ENCODE assay signal across 9 mouse cellular contexts in the genomic region with DNA sequence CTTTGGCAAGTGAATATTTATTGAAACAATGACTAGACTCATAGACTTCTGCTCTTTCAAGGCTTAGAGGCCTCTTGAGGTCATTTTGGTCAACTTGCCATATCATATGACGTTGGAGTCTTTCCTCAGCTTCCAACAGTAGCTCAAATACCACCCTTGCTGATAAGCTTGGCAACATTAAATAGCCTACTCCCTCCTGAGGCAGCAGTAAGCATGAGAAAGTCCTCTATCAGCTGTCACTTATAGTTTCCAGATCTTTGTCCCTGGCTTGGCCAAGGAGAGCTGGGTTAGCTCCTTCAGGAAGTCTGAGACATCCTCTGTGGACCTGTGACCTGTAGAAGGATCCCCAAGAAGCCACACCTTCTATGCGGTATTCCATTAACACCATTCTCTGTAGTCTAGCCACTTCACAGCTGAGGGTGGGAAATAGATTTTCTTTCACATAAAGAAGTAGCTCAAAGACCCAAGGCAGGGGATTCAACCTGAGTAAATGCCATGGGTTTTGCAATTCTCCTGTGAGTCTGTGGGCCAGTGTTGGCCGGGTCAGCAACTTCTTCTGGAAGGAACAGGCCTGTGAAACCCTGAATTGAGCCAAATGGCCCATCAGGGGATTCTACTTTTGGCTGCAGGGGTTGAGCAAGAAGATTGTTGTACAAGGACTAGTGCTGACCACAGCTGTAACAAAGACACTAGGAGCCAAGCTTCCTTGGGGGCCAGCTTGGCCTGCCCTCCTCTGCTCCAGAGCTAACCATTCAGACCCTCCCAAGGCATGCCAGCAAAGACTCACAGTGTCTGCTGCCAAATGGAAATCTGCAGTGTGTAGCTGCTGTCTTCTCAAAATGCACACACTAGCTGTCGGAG.
DNase-seq lines count a peak whose midpoint lies in the region; ATAC-seq and TF ChIP-seq lines count a peak whose summit lies in the region.
"Had no signal": no experiment of that assay in that cellular context is flagged by ENCODE, and none has a peak within 500 bp of the region (broad histone marks: within the 10 kb centered on the region; RNA-seq: fewer than 3 reads in every experiment).

No protein-coding gene starts in this region.

- no peak overlapping the region for H3K27ac ChIP-seq in lung, postnatal 0 days (ENCODE audit: low read length)
- H3K27ac ChIP-seq: intestine, embryonic 15.5 days had no signal

- peak; percentile 28 for DNase-seq in left cerebral cortex, postnatal 4 days
- no peak for DNase-seq in left cerebral cortex, adult 8-10 months (ENCODE audit: low spot score in 2 of 2)
- DNase-seq in adrenal gland, postnatal 14 days, result peak; percentile 71
- peak; percentile 77 for DNase-seq in heart, adult 8-10 months (ENCODE audit: low spot score)
- DNase-seq in lung, postnatal 0 days (ENCODE audit: low spot score), result peak; percentile 82
- DNase-seq in frontal cortex, postnatal 10 days (ENCODE audit: low spot score in 2 of 2), result no peak
- DNase-seq in left cerebral cortex, postnatal 25 days (ENCODE audit: low spot score in 2 of 2), result no peak
- no peak for DNase-seq in thymus, postnatal 25 days

- no peaks in the 10 kb centered on the region for H3K27me3 ChIP-seq in lung, postnatal 0 days (replicated peaks; ENCODE audit: insufficient read depth, low read length)
- H3K27me3 ChIP-seq: intestine, embryonic 15.5 days had no signal

- no peak overlapping the region for H3K9ac ChIP-seq in lung, postnatal 0 days (replicated peaks; ENCODE audit: low read depth)
- H3K9ac ChIP-seq: intestine, embryonic 15.5 days had no signal

- no peak overlapping the region for H3K4me2 ChIP-seq in lung, postnatal 0 days (replicated peaks; ENCODE audit: low read depth, low read length)
- H3K4me2 ChIP-seq: intestine, embryonic 15.5 days had no signal

- 65% methylated on average over 4 of the region's 4 CpGs for WGBS in lung, postnatal 0 days

- H3K9me3 ChIP-seq in lung, postnatal 0 days (ENCODE audit: low read length), result no peaks in the 10 kb centered on the region
- H3K9me3 ChIP-seq: intestine, embryonic 15.5 days had no signal

- H3K36me3 ChIP-seq in lung, postnatal 0 days (ENCODE audit: insufficient read depth, low read length), result no peaks in the 10 kb centered on the region
- H3K36me3 ChIP-seq: intestine, embryonic 15.5 days had no signal

- ATAC-seq in lung, postnatal 0 days, result peak; percentile 93
- ATAC-seq: intestine, embryonic 15.5 days had no signal

- H3K4me3 ChIP-seq in lung, postnatal 0 days (ENCODE audit: low read depth, low read length), result no peak overlapping the region
- H3K4me3 ChIP-seq: intestine, embryonic 15.5 days had no signal

- intact Hi-C loops in left cerebral cortex, postnatal 4 days (cut with DNase I), result no loop called here
- intact Hi-C loops in left cerebral cortex, postnatal 25 days (cut with DNase I), result no loop called here

- no peak for TF ChIP-seq CTCF in lung, postnatal 0 days (IDR thresholded peaks at IDR 0.05)

- no peak for TF ChIP-seq EP300 in lung, postnatal 0 days (IDR thresholded peaks at IDR 0.05)

- H3K4me1 ChIP-seq in lung, postnatal 0 days (ENCODE audit: insufficient read depth, low read depth, low read length), result no peaks in the 10 kb centered on the region
- H3K4me1 ChIP-seq: intestine, embryonic 15.5 days had no signal

Comparison
In these comparisons a context has a peak if more than half of its experiments do, and no peak if none do; other contexts are left out.
1. DNase-seq: peak in left cerebral cortex, postnatal 4 days (single experiment), adrenal gland, postnatal 14 days (single experiment), heart, adult 8-10 months (single experiment) and lung, postnatal 0 days (single experiment); none in left cerebral cortex, adult 8-10 months (0 of 2), frontal cortex, postnatal 10 days (0 of 2), left cerebral cortex, postnatal 25 days (0 of 2) and thymus, postnatal 25 days (single experiment).